Mouse (Mus musculus) forelimb bud, embryonic 11.5 days (tissue): Measurements from ENCODE around the gene Smox.
"Not testable (repeated sequence)": the region's sequence is repeated elsewhere in the genome, so short reads cannot be mapped to it uniquely, and the experiment has no call there.

ENCODE experiments used
- DNase-seq: peaks from one replicate; pipeline ENCODE4 v3.0.0-alpha.2; 2012; ENCODE audit warnings: low read depth, low spot score

Gene Smox

GRCm38 (mm10) chr2:131491196-131491595 lies at the start of gene Smox:
Smox (plus strand) TSS chr2:131491496.
- no peak for DNase-seq

GRCm38 (mm10) chr2:131443084-131443890 lies 48.0 kb upstream of the Smox start:
- no peak for DNase-seq

- no peak for DNase-seq
Observed at GRCm38 (mm10) chr2:131443891-131444190, 47.5 kb upstream of the Smox start.

- DNase-seq = no peak
Observed at GRCm38 (mm10) chr2:131446416-131446982, 44.8 kb upstream of the Smox start.

- DNase-seq = no peak
Observed at GRCm38 (mm10) chr2:131447566-131448330, 43.5 kb upstream of the Smox start.

- no peak for DNase-seq
Observed at GRCm38 (mm10) chr2:131448353-131448752, 42.9 kb upstream of the Smox start.

- no peak for DNase-seq
Observed at GRCm38 (mm10) chr2:131449720-131450119, 41.6 kb upstream of the Smox start.

GRCm38 (mm10) chr2:131450491-131450890 lies 40.8 kb upstream of the Smox start:
- DNase-seq = no peak

- DNase-seq = no peak
Observed at GRCm38 (mm10) chr2:131457728-131458127, 33.6 kb upstream of the Smox start.

- no peak for DNase-seq
Observed at GRCm38 (mm10) chr2:131460946-131461682, 30.2 kb upstream of the Smox start.

GRCm38 (mm10) chr2:131462991-131463390 lies 28.3 kb upstream of the Smox start:
- no peak for DNase-seq

GRCm38 (mm10) chr2:131464147-131464546 lies 27.1 kb upstream of the Smox start:
- no peak for DNase-seq

- DNase-seq = no peak
Observed at GRCm38 (mm10) chr2:131466732-131467131, 24.6 kb upstream of the Smox start.

GRCm38 (mm10) chr2:131469916-131470315 lies 21.4 kb upstream of the Smox start:
- no peak for DNase-seq

- DNase-seq = no peak
Observed at GRCm38 (mm10) chr2:131473749-131474148, 17.5 kb upstream of the Smox start.

GRCm38 (mm10) chr2:131477105-131477504 lies 14.2 kb upstream of the Smox start:
- not testable (repeated sequence) for DNase-seq

GRCm38 (mm10) chr2:131477917-131478316 lies 13.4 kb upstream of the Smox start:
- no peak for DNase-seq

GRCm38 (mm10) chr2:131478349-131478748 lies 12.9 kb upstream of the Smox start:
- no peak for DNase-seq

- DNase-seq = no peak
Observed at GRCm38 (mm10) chr2:131478916-131479315, 12.4 kb upstream of the Smox start.

GRCm38 (mm10) chr2:131481733-131482132 lies 9.6 kb upstream of the Smox start:
- DNase-seq = peak; percentile 81

GRCm38 (mm10) chr2:131482478-131482877 lies 8.8 kb upstream of the Smox start:
- peak; percentile 74 for DNase-seq

GRCm38 (mm10) chr2:131483562-131483961 lies 7.7 kb upstream of the Smox start:
- DNase-seq = no peak
